Mouse (Mus musculus) adrenal gland, postnatal 10 days (tissue): ENCODE results near the gene Atp1a3. TPM values are rescaled to one million over a fixed set of nuclear protein-coding genes. Genes with fewer than 3 reads are reported as not detected.

Experiments used
- DNase-seq: peaks from one replicate; pipeline ENCODE4 v3.0.0; 2021; ENCODE audit warnings: mixed read lengths
- microRNA-seq: library from miRNA; unstranded; fragments of <30 nt; microRNA quantifications from one replicate; pipeline ENCODE4 v1.2.0, GENCODE M21; 2021
- total RNA-seq, 2 experiments: library from RNA; stranded (reverse); gene quantifications; 2 replicates each; pipeline ENCODE4 v1.2.3; 2021

Atp1a3 gene
- total RNA-seq, 2 experiments from 2014 or later = 26.2 to 42.2 TPM

- DNase-seq = peak; percentile 88
These were observed 40.7 kb downstream of the Atp1a3 start for GRCm38 (mm10) chr7:24964897-24965535.

GRCm38 (mm10) chr7:24964288-24964687, 41.5 kb downstream of the Atp1a3 start:
- no peak for DNase-seq

GRCm38 (mm10) chr7:24955226-24955625, 50.5 kb downstream of the Atp1a3 start:
- DNase-seq = no peak

- no peak for DNase-seq
These were observed 51.3 kb downstream of the Atp1a3 start for GRCm38 (mm10) chr7:24954450-24954849.

- DNase-seq = no peak
These were observed 51.8 kb downstream of the Atp1a3 start for GRCm38 (mm10) chr7:24953966-24954365.

GRCm38 (mm10) chr7:24949958-24950623, 55.7 kb downstream of the Atp1a3 start:
- DNase-seq = peak; percentile 88

- no peak for DNase-seq
These were observed 57.0 kb downstream of the Atp1a3 start for GRCm38 (mm10) chr7:24948774-24949173.

- no peak for DNase-seq
These were observed 58.3 kb downstream of the Atp1a3 start for GRCm38 (mm10) chr7:24947316-24948048.

GRCm38 (mm10) chr7:24944257-24944950, 61.4 kb downstream of the Atp1a3 start, which contains the start of gene Gm4881:
Gene Gm4881 (minus strand): TSS chr7:24944494.
- no peak for DNase-seq

GRCm38 (mm10) chr7:24943641-24944040, 62.1 kb downstream of the Atp1a3 start:
- no peak for DNase-seq

- no peak for DNase-seq
These were observed 74.1 kb downstream of the Atp1a3 start for GRCm38 (mm10) chr7:24931651-24932050.

GRCm38 (mm10) chr7:24930475-24930874, 75.3 kb downstream of the Atp1a3 start:
- DNase-seq = no peak

Small RNA genes within 50 kb of the gene (microRNA-seq; reads per million reads assigned to microRNA genes)
- 1.8 reads per million for gene Mir7046
- not detected for gene Mir7047

Other genes with a start within 250 kb of the Atp1a3 start
- 1 to 10 TPM; 1.3 to 2.1 TPM for gene Cd177, start 245.6 kb downstream of the Atp1a3 start, total RNA-seq
- under 1 TPM in 1 of 2 experiments, not detected in 1; 0.75 TPM for gene Ceacam10, start 228.8 kb downstream of the Atp1a3 start, total RNA-seq
- 1 to 10 TPM in 1 of 2 experiments, not detected in 1; 2.6 TPM for gene Gm9844, start 143.7 kb downstream of the Atp1a3 start, total RNA-seq
- gene Lypd4, start 136.0 kb downstream of the Atp1a3 start, total RNA-seq = not detected
- gene Dmrtc2, start 135.9 kb downstream of the Atp1a3 start, total RNA-seq = not detected
- 1,000 to 10,000 TPM; 1,109 to 1,195 TPM for gene Rps19, start 121.6 kb downstream of the Atp1a3 start, total RNA-seq
- gene Cd79a, start 108.6 kb downstream of the Atp1a3 start, total RNA-seq = 1 to 10 TPM; 9.6 to 9.8 TPM
- 100 to 1,000 TPM in 1 of 2 experiments, 10 to 100 TPM in 1; 93.0 to 137 TPM for gene Arhgef1, start 103.0 kb downstream of the Atp1a3 start, total RNA-seq
- gene Gm4881, start 61.5 kb downstream of the Atp1a3 start, total RNA-seq = not detected
- 100 to 1,000 TPM; 222 to 234 TPM for gene Rabac1, start 33.2 kb downstream of the Atp1a3 start, total RNA-seq
- gene Grik5, start 66.4 kb upstream of the Atp1a3 start, total RNA-seq = 10 to 100 TPM; 16.1 to 25.3 TPM
- 10 to 100 TPM; 18.3 to 18.5 TPM for gene Zfp574, start 66.6 kb upstream of the Atp1a3 start, total RNA-seq
- 1 to 10 TPM; 2.3 to 3.6 TPM for gene Pou2f2, start 173.8 kb upstream of the Atp1a3 start, total RNA-seq
- gene Dedd2, start 214.7 kb upstream of the Atp1a3 start, total RNA-seq = 10 to 100 TPM; 14.8 to 16.9 TPM
- 10 to 100 TPM in 1 of 2 experiments, 1 to 10 TPM in 1; 9.2 to 11.8 TPM for gene Zfp526, start 215.5 kb upstream of the Atp1a3 start, total RNA-seq
- 10 to 100 TPM; 92.5 to 96.7 TPM for gene Gsk3a, start 231.9 kb upstream of the Atp1a3 start, total RNA-seq
- 10 to 100 TPM; 33.0 to 42.3 TPM for gene Erf, start 244.8 kb upstream of the Atp1a3 start, total RNA-seq